Mouse (Mus musculus): ENCODE data around the gene Zfhx3. TPM values are rescaled to one million over a fixed set of nuclear protein-coding genes. Genes with fewer than 3 reads are reported as not detected.

Gene Zfhx3
- total and polyA plus RNA-seq, 2 experiments from 2014 or later: 9.6 to 13.8 TPM

GRCm38 (mm10) chr8:108563934-108564564 lies 621.6 kb downstream of the Zfhx3 start:
- 82% methylated on average over 7 of the region's 7 CpGs for WGBS
- Histone ChIP-seq H3K27ac (ENCODE audit: low read depth, low read length) (no peak overlapping the region), H3K36me3 (ENCODE audit: insufficient read depth) (no peaks in the 10 kb centered on the region), H3K9me3 (ENCODE audit: low read length) (no peaks in the 10 kb centered on the region), H3K27me3 (ENCODE audit: insufficient read depth, low read length) (no peaks in the 10 kb centered on the region), H3K4me2 (ENCODE audit: low read depth) (no peak overlapping the region), H3K9ac (no peak overlapping the region), H3K4me3 (ENCODE audit: low read depth, low read length) (no peak overlapping the region), H3K4me1 (ENCODE audit: insufficient read depth) (no peaks in the 10 kb centered on the region)
- TF ChIP-seq CTCF (IDR thresholded peaks at IDR 0.05; ENCODE audit: low read depth): no peak
- no peak for DNase-seq
- no peak for ATAC-seq

- no peaks in the 10 kb centered on the region for H3K36me3 ChIP-seq (ENCODE audit: insufficient read depth)
- no peaks in the 10 kb centered on the region for H3K9me3 ChIP-seq (ENCODE audit: low read length)
- H3K9ac ChIP-seq: no peak overlapping the region
- no peak for TF ChIP-seq CTCF (IDR thresholded peaks at IDR 0.05; ENCODE audit: low read depth)
- no peak overlapping the region for H3K4me3 ChIP-seq (ENCODE audit: low read depth, low read length)
- no peak overlapping the region for H3K27ac ChIP-seq (ENCODE audit: low read depth, low read length)
- WGBS: 51% methylated on average over 12 of the region's 12 CpGs
- no peaks in the 10 kb centered on the region for H3K4me1 ChIP-seq (ENCODE audit: insufficient read depth)
- no peaks in the 10 kb centered on the region for H3K27me3 ChIP-seq (ENCODE audit: insufficient read depth, low read length)
- ATAC-seq: no peak
- DNase-seq: no peak
- no peak overlapping the region for H3K4me2 ChIP-seq (ENCODE audit: low read depth)
Observed at GRCm38 (mm10) chr8:108566035-108566434, 623.6 kb downstream of the Zfhx3 start.

GRCm38 (mm10) chr8:108573295-108574017 lies 631.0 kb downstream of the Zfhx3 start:
- no peak for DNase-seq
- TF ChIP-seq CTCF (IDR thresholded peaks at IDR 0.05; ENCODE audit: low read depth): no peak

GRCm38 (mm10) chr8:108574101-108574500 lies 631.7 kb downstream of the Zfhx3 start:
- Histone ChIP-seq H3K9ac (no peak overlapping the region), H3K9me3 (ENCODE audit: low read length) (no peaks in the 10 kb centered on the region), H3K27me3 (ENCODE audit: insufficient read depth, low read length) (no peaks in the 10 kb centered on the region), H3K4me1 (ENCODE audit: insufficient read depth) (no peaks in the 10 kb centered on the region), H3K27ac (ENCODE audit: low read depth, low read length) (no peak overlapping the region), H3K36me3 (ENCODE audit: insufficient read depth) (no peaks in the 10 kb centered on the region), H3K4me2 (ENCODE audit: low read depth) (no peak overlapping the region), H3K4me3 (ENCODE audit: low read depth, low read length) (no peak overlapping the region)
- DNase-seq (no peak), ATAC-seq (no peak)
- 0 out of 2 replicates have a peak, but pooled peaks have one; percentile 10 for TF ChIP-seq CTCF (IDR thresholded peaks at IDR 0.05; ENCODE audit: low read depth)
- 37% methylated on average over 7 of the region's 7 CpGs for WGBS

More at GRCm38 (mm10) chr8:108573295-108574017, 631.0 kb downstream of the Zfhx3 start:
- Histone ChIP-seq H3K36me3 (ENCODE audit: insufficient read depth) (no peaks in the 10 kb centered on the region), H3K4me3 (ENCODE audit: low read depth, low read length) (no peak overlapping the region), H3K27ac (ENCODE audit: low read depth, low read length) (no peak overlapping the region), H3K27me3 (ENCODE audit: insufficient read depth, low read length) (no peaks in the 10 kb centered on the region), H3K9me3 (ENCODE audit: low read length) (no peaks in the 10 kb centered on the region), H3K9ac (no peak overlapping the region), H3K4me2 (ENCODE audit: low read depth) (no peak overlapping the region), H3K4me1 (ENCODE audit: insufficient read depth) (no peaks in the 10 kb centered on the region)
- ATAC-seq: no peak
- WGBS: 83% methylated on average over 5 of the region's 5 CpGs

- no peak for TF ChIP-seq CTCF (IDR thresholded peaks at IDR 0.05; ENCODE audit: low read depth)
- 34% methylated on average over 7 of the region's 7 CpGs for WGBS
- no peak for ATAC-seq
Observed at GRCm38 (mm10) chr8:108577571-108577970, 635.1 kb downstream of the Zfhx3 start.

GRCm38 (mm10) chr8:108578388-108578787 lies 635.9 kb downstream of the Zfhx3 start:
- Histone ChIP-seq H3K9me3 (ENCODE audit: low read length) (no peaks in the 10 kb centered on the region), H3K27me3 (ENCODE audit: insufficient read depth, low read length) (no peaks in the 10 kb centered on the region), H3K4me2 (ENCODE audit: low read depth) (no peak overlapping the region), H3K27ac (ENCODE audit: low read depth, low read length) (no peak overlapping the region), H3K9ac (no peak overlapping the region), H3K4me1 (ENCODE audit: insufficient read depth) (no peaks in the 10 kb centered on the region), H3K36me3 (ENCODE audit: insufficient read depth) (no peaks in the 10 kb centered on the region), H3K4me3 (ENCODE audit: low read depth, low read length) (no peak overlapping the region)
- DNase-seq (no peak), ATAC-seq (no peak)
- no peak for TF ChIP-seq CTCF (IDR thresholded peaks at IDR 0.05; ENCODE audit: low read depth)
- 43% methylated on average over 10 of the region's 10 CpGs for WGBS

More at GRCm38 (mm10) chr8:108577571-108577970, 635.1 kb downstream of the Zfhx3 start:
- Histone ChIP-seq H3K4me3 (ENCODE audit: low read depth, low read length) (no peak overlapping the region), H3K9ac (no peak overlapping the region), H3K4me1 (ENCODE audit: insufficient read depth) (no peaks in the 10 kb centered on the region), H3K9me3 (ENCODE audit: low read length) (no peaks in the 10 kb centered on the region), H3K27me3 (ENCODE audit: insufficient read depth, low read length) (no peaks in the 10 kb centered on the region), H3K27ac (ENCODE audit: low read depth, low read length) (no peak overlapping the region), H3K36me3 (ENCODE audit: insufficient read depth) (no peaks in the 10 kb centered on the region), H3K4me2 (ENCODE audit: low read depth) (no peak overlapping the region)
- DNase-seq: no peak

GRCm38 (mm10) chr8:108579808-108580207 lies 637.4 kb downstream of the Zfhx3 start:
- no peak for TF ChIP-seq CTCF (IDR thresholded peaks at IDR 0.05; ENCODE audit: low read depth)
- 66% methylated on average over 9 of the region's 9 CpGs for WGBS
- H3K4me1 ChIP-seq (ENCODE audit: insufficient read depth): no peaks in the 10 kb centered on the region
- H3K27me3 ChIP-seq (ENCODE audit: insufficient read depth, low read length): no peaks in the 10 kb centered on the region
- no peak for ATAC-seq
- no peak overlapping the region for H3K4me2 ChIP-seq (ENCODE audit: low read depth)
- H3K9ac ChIP-seq: no peak overlapping the region
- H3K36me3 ChIP-seq (ENCODE audit: insufficient read depth): no peaks in the 10 kb centered on the region
- no peak overlapping the region for H3K4me3 ChIP-seq (ENCODE audit: low read depth, low read length)
- H3K27ac ChIP-seq (ENCODE audit: low read depth, low read length): no peak overlapping the region
- DNase-seq: no peak
- H3K9me3 ChIP-seq (ENCODE audit: low read length): no peaks in the 10 kb centered on the region
